ENCODE assay signal across 12 mouse cellular contexts in genomic region chr9:15037704-15038103, GRCm38 (mm10). TPM values are rescaled to one million over a fixed set of nuclear protein-coding genes. Genes with fewer than 3 reads are reported as not detected.
DNase-seq lines count a peak whose midpoint lies in the region; ATAC-seq lines count a peak whose summit lies in the region.
"Had no signal": no experiment of that assay in that cellular context is flagged by ENCODE, and none has a peak within 500 bp of the region (broad histone marks: within the 10 kb centered on the region; RNA-seq: fewer than 3 reads in every experiment).

No protein-coding gene starts in this region.

- no peaks in the 10 kb centered on the region for H3K27me3 ChIP-seq in kidney, embryonic 16.5 days (ENCODE audit: insufficient read depth, low read length)

- no peaks in the 10 kb centered on the region for H3K9me3 ChIP-seq in kidney, embryonic 16.5 days (ENCODE audit: low read length)

- intact Hi-C loops in gastrocnemius, postnatal 36 days (cut with DNase I) = no loop called here
- intact Hi-C loops in heart, postnatal 10 days (cut with DNase I) = loop anchor here (10.0 kb wide), 1 partner anchor 267 kb away; the partner anchor contains the start of genes 4931406C07Rik and Taf1d

- ATAC-seq in kidney, embryonic 16.5 days (ENCODE audit: low FRiP score, low TSS enrichment) = peak; percentile 22; the same call in 1 of the 2 replicates
- ATAC-seq in megakaryocyte, adult 5-6 weeks (ENCODE audit: poor library complexity, severe bottlenecking) = peak; percentile 84

- no peak overlapping the region for H3K9ac ChIP-seq in kidney, embryonic 16.5 days (replicated peaks; ENCODE audit: low read length)

- no peak overlapping the region for H3K4me3 ChIP-seq in kidney, embryonic 16.5 days (ENCODE audit: low read length)
- H3K4me3 ChIP-seq: erythroblast, embryonic 14.5 days had no signal

- peaks cover 14% of the 10 kb centered on the region; the same call in 1 of the 2 replicates for H3K4me1 ChIP-seq in kidney, embryonic 16.5 days (ENCODE audit: insufficient read depth, low read length)

- DNase-seq in kidney, postnatal 4 days = no peak
- peak; percentile 96 for DNase-seq in 416B (ENCODE audit: low read depth)
- peak; percentile 15 for DNase-seq in Muller cell, postnatal 12 days (ENCODE audit: inconsistent ontology term)
- no peak for DNase-seq in layer of hippocampus, postnatal 25 days (ENCODE audit: extremely low spot score in 1 of 2, low spot score in 1 of 2)
- DNase-seq in gastrocnemius, postnatal 36 days = no peak
- no peak for DNase-seq in heart, postnatal 10 days
- DNase-seq: adrenal gland, adult 8-10 months; cerebellum, postnatal 36 days; layer of hippocampus, postnatal 36 days had no signal

- H3K27ac ChIP-seq in kidney, embryonic 16.5 days (ENCODE audit: low read length) = peak overlapping the region; percentile 54; the same call in 1 of the 2 replicates

- no peaks in the 10 kb centered on the region; the same call in 1 of the 2 replicates for H3K36me3 ChIP-seq in kidney, embryonic 16.5 days (ENCODE audit: insufficient read depth, low read length)

- 62% methylated on average over 3 of the region's 3 CpGs for whole genome bisulfite sequencing in kidney, embryonic 16.5 days

- no peak overlapping the region for H3K4me2 ChIP-seq in kidney, embryonic 16.5 days (replicated peaks; ENCODE audit: low read depth, low read length)

RNA-seq across cellular contexts. Expression of gene Panx1, which starts 7.6 kb away (rescaled TPM):
- polyA plus RNA-seq in kidney, embryonic 16.5 days (2015; fragmentation: Nextera tagmentation; extraction: Ambion mirVana) = 40.7 and 42.6 TPM in 2 replicates
- total RNA-seq in megakaryocyte, adult 5-6 weeks (2015) = 13.9 and 15.1 TPM in 2 replicates
- 10.2 and 11.5 TPM in 2 replicates for total RNA-seq in megakaryocyte, adult 5-6 weeks (2017)
- 10 to 100 TPM; 35.4 to 41.6 TPM for total RNA-seq in layer of hippocampus, postnatal 25 days (2021)
- 10 to 100 TPM; 31.2 to 39.3 TPM for total RNA-seq in gastrocnemius, postnatal 36 days (2021)
- total RNA-seq in heart, postnatal 10 days (2021) = 10 to 100 TPM in 1 of 2 experiments, 1 to 10 TPM in 1; 9.5 to 12.2 TPM

Comparison
In these comparisons a context has a peak if more than half of its experiments do, and no peak if none do; other contexts are left out.
1. DNase-seq: peak in 416B (single experiment) and Muller cell, postnatal 12 days (single experiment); none in kidney, postnatal 4 days (0 of 2), layer of hippocampus, postnatal 25 days (0 of 2), gastrocnemius, postnatal 36 days (0 of 2) and heart, postnatal 10 days (0 of 2).